Mouse (Mus musculus): ENCODE results near the gene Auts2. TPM values are rescaled to one million over a fixed set of nuclear protein-coding genes. Genes with fewer than 3 reads are reported as not detected.
"Not testable (repeated sequence)": the region's sequence is repeated elsewhere in the genome, so short reads cannot be mapped to it uniquely, and the experiment has no call there.

Gene Auts2
- total RNA-seq (2014; rRNA removed) (57.5 and 58.7 TPM in 2 replicates), polyA plus RNA-seq (2015; fragmentation: Nextera tagmentation; extraction: Ambion mirVana) (28.6 and 35.2 TPM in 2 replicates)

DNA sequence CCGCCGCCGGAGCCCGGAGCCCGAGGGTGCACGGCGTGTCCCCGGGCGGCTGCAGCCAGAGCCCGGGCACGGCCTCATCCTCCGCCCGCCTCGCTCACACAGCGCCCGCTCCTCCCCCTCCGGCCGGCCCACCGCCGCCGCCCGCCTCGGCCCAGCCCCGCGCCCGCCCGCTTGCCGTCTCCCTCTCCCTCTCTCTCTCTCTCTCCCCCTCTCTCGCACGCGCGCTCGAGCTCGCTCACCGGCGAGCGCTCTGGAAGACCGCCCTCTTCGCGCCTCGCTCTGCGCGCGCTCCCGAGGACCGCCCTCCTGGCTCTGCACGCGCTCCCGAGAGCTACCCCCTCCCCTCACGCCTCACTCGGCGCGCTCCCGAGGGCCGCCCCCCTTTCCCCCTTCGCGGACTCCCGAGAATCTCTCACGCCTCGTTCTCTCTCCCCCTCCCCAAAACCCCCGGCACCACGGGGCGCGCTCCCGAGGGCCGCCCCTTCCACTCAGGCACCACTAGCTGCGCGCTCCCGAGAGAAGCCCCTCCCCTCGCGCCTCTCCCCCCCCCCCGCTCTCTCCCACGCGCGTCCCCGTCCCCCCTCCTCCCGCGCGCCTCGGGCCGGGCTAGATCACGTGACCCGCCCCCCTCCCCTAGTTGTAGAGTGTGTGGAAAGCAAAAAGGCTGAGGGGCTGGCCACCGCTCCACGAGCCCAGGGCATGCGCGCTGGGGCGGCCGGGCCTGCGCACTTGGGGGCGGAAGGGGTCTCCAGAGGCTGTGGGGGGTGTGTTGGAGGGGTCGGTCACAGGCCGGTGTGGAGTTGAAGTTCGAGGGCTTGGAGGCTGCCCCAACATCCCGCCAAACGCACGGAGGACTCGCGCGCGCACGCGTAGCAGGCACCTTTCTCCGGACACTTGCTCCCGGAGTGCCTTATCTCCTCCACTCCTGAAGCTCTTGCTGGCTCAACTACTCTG, at the start of gene Auts2:
Auts2 (minus strand) TSS at position 227 of the 954 bp plus-strand sequence.
- H3K36me3 ChIP-seq (ENCODE audit: insufficient read depth, low read length), result no peaks in the 10 kb centered on the region
- H3K4me3 ChIP-seq (ENCODE audit: low read depth, low read length), result peak within 1 kb of the TSS; percentile 85
- no peaks in the 10 kb centered on the region for H3K27me3 ChIP-seq (ENCODE audit: insufficient read depth, low read length)
- DNase-seq (ENCODE audit: low spot score) (peak; percentile 96), ATAC-seq (ENCODE audit: low FRiP score) (peak; percentile 88)
- peaks cover 5% of the 10 kb centered on the region; the same call in 1 of the 2 replicates for H3K4me1 ChIP-seq (ENCODE audit: insufficient read depth, low read length)
- H3K27ac ChIP-seq (ENCODE audit: low read depth, low read length), result peak within 1 kb of the TSS; percentile 70
- under 1% methylated on average over 67 of the region's 105 CpGs for whole genome bisulfite sequencing
- no peaks in the 10 kb centered on the region for H3K9me3 ChIP-seq (ENCODE audit: low read length)
- peak within 1 kb of the TSS; percentile 82 for H3K9ac ChIP-seq (replicated peaks; ENCODE audit: low read length, poor library complexity, severe bottlenecking)
- H3K4me2 ChIP-seq (ENCODE audit: low read depth, low read length, poor library complexity, severe bottlenecking), result peak within 1 kb of the TSS; percentile 86
- TF ChIP-seq CTCF (IDR thresholded peaks at IDR 0.05), result no peak

DNA sequence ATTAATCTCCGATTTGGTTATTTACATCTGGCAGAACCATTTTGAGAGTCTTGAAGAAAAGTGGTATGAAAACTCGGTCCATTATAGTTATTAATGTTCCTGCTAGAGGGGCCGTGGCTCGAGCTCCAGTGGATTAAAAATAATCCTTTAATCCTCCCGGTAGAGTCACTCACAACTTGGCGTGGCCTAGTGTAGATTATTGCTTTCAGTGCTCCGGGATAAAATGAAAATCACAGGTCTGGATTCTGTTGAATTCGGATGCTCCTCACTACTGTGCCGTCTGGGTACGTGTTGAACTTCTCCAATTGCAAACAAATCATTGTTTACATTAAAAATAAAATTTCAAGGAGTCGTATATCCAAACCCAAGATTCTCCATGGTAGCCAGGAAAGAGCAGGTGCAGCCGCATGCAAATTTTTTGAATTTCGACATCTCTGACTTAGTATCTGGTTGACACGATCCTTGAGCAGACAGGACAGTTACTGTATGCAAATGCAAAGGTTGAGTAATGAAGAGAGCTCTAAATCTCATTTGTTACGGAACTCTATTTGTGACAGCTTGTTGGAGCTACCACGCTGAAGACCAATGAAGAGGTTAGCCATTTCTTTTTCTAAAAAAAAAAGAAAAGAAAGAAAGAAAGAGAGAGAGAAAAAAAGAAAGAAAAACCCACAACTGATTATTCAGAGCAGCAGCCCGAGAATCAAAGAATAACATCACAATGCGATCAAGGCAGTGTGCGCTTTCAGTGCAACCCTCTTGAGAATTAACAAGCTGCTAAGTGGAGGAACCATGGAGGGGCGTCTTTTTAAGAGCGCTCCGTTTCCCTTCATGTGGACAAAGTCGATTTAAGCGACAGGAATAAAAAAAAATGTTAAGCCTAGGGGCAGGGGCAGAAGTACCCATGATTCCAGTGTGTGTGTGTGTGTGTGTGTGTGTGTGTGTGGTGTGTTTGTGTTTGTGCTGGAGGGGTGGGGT, 48.9 kb upstream of the Auts2 start:
- Histone ChIP-seq H3K36me3 (ENCODE audit: insufficient read depth, low read length) (no peaks in the 10 kb centered on the region), H3K4me3 (ENCODE audit: low read depth, low read length) (no peak overlapping the region), H3K9ac (replicated peaks; ENCODE audit: low read length, poor library complexity, severe bottlenecking) (no peak overlapping the region), H3K4me1 (ENCODE audit: insufficient read depth, low read length) (no peaks in the 10 kb centered on the region), H3K9me3 (ENCODE audit: low read length) (no peaks in the 10 kb centered on the region), H3K27me3 (ENCODE audit: insufficient read depth, low read length) (no peaks in the 10 kb centered on the region; the same call in 1 of the 2 replicates), H3K4me2 (ENCODE audit: low read depth, low read length, poor library complexity, severe bottlenecking) (no peak overlapping the region), H3K27ac (ENCODE audit: low read depth, low read length) (no peak overlapping the region)
- ATAC-seq (ENCODE audit: low FRiP score) (no peak), DNase-seq (ENCODE audit: low spot score) (no peak)
- TF ChIP-seq CTCF (IDR thresholded peaks at IDR 0.05), result no peak
- 28% methylated on average over 24 of the region's 24 CpGs for WGBS

GRCm38 (mm10) chr5:132579774-132580173, 36.6 kb upstream of the Auts2 start:
- no peaks in the 10 kb centered on the region for H3K36me3 ChIP-seq (ENCODE audit: insufficient read depth, low read length)
- ATAC-seq (ENCODE audit: low FRiP score), result no peak
- H3K9ac ChIP-seq (replicated peaks; ENCODE audit: low read length, poor library complexity, severe bottlenecking), result no peak overlapping the region

DNA sequence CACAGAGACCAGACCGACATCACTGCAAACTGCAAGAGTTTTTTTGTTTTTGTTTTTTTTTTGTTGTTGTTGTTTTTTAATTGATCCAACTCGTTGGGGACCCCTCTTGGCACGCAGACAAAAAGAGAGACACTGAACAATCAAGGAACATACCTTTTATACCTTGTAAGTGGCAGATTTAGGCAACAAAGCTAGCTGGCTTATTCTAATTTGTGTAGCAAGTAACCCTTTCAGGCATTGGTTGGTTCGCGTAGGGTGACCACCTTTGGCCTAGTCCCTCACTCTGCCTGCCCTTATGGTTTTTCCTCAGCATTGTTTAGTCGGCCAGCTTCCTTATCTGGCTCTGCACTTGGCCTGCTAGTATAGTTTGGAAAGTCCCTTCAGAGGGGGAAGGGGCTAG, 17.6 kb upstream of the Auts2 start:
- not testable (repeated sequence) for ATAC-seq (ENCODE audit: low FRiP score); DNase-seq (ENCODE audit: low spot score); H3K4me2 ChIP-seq (ENCODE audit: low read depth, low read length, poor library complexity, severe bottlenecking); H3K9ac ChIP-seq (replicated peaks; ENCODE audit: low read length, poor library complexity, severe bottlenecking); H3K36me3 ChIP-seq (ENCODE audit: insufficient read depth, low read length); H3K9me3 ChIP-seq (ENCODE audit: low read length); H3K4me1 ChIP-seq (ENCODE audit: insufficient read depth, low read length); H3K27ac ChIP-seq (ENCODE audit: low read depth, low read length); H3K4me3 ChIP-seq (ENCODE audit: low read depth, low read length); H3K27me3 ChIP-seq (ENCODE audit: insufficient read depth, low read length)
- 78% methylated on average over 6 of the region's 6 CpGs for WGBS

More at GRCm38 (mm10) chr5:132579774-132580173, 36.6 kb upstream of the Auts2 start:
- TF ChIP-seq CTCF (IDR thresholded peaks at IDR 0.05), result no peak
- Histone ChIP-seq H3K4me1 (ENCODE audit: insufficient read depth, low read length) (no peaks in the 10 kb centered on the region), H3K9me3 (ENCODE audit: low read length) (no peaks in the 10 kb centered on the region), H3K27ac (ENCODE audit: low read depth, low read length) (no peak overlapping the region), H3K4me3 (ENCODE audit: low read depth, low read length) (no peak overlapping the region), H3K4me2 (ENCODE audit: low read depth, low read length, poor library complexity, severe bottlenecking) (no peak overlapping the region), H3K27me3 (ENCODE audit: insufficient read depth, low read length) (no peaks in the 10 kb centered on the region)
- WGBS, result 53% methylated on average over 7 of the region's 7 CpGs
- DNase-seq (ENCODE audit: low spot score), result peak; percentile 32

DNA sequence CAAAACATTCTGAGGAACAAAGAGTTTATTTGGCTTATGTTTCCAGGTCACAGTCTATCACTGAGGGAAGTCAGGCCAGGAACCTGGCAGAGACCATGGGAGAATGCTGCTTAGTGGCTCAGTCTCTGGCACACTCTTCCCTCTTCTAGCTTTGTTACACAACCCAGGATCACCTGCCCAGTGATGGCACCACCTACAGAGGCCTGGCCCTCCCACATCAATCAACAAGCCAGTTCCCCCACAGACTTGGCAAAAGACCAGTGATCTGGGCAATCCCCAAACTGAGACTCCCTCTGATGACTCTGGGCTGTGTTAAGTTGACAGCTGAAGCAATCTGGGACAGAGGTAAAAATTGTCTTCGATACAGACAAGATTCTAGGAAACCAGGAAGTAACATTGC, 2.6 kb upstream of the Auts2 start:
- H3K9ac ChIP-seq (replicated peaks; ENCODE audit: low read length, poor library complexity, severe bottlenecking), result no peak overlapping the region
- TF ChIP-seq CTCF (IDR thresholded peaks at IDR 0.05), result no peak
- no peaks in the 10 kb centered on the region for H3K36me3 ChIP-seq (ENCODE audit: insufficient read depth, low read length)
- H3K4me2 ChIP-seq (ENCODE audit: low read depth, low read length, poor library complexity, severe bottlenecking), result no peak overlapping the region
- no peak overlapping the region for H3K4me3 ChIP-seq (ENCODE audit: low read depth, low read length)
- WGBS, result 87% methylated on average over 1 of the region's 1 CpGs
- no peak overlapping the region for H3K27ac ChIP-seq (ENCODE audit: low read depth, low read length)
- ATAC-seq (ENCODE audit: low FRiP score) (no peak), DNase-seq (ENCODE audit: low spot score) (no peak)
- no peaks in the 10 kb centered on the region for H3K4me1 ChIP-seq (ENCODE audit: insufficient read depth, low read length)
- H3K27me3 ChIP-seq (ENCODE audit: insufficient read depth, low read length), result no peaks in the 10 kb centered on the region
- H3K9me3 ChIP-seq (ENCODE audit: low read length), result no peaks in the 10 kb centered on the region

Measured in midbrain, postnatal 0 days (tissue).